Mouse (Mus musculus) forebrain, postnatal 0 days (tissue): ENCODE data around the gene Ptgr2. TPM values are rescaled to one million over a fixed set of nuclear protein-coding genes. Genes with fewer than 3 reads are reported as not detected.

ENCODE experiments used
- ATAC-seq: fragments of 200-750 bp; cut with Nextera tagmentation; 2 replicates; pipeline ENCODE4 v1.8.0; 2017; ENCODE audit warnings: mild to moderate bottlenecking, moderate library complexity
- DNase-seq: peaks from one replicate; pipeline ENCODE4 v3.0.0-alpha.2; 2015
- H3K27ac ChIP-seq: fragments of 300-500 bp; sonication (generic); 2 replicates; pipeline ENCODE4 v1.5.1; 2014; ENCODE audit warnings: low read depth, mild to moderate bottlenecking, antibody characterized with exemption, low read length, moderate library complexity, mixed read lengths
- H3K27me3 ChIP-seq: fragments of 300-500 bp; sonication (generic); 2 replicates; pipeline ENCODE4 v1.6.1; 2014; ENCODE audit warnings: mild to moderate bottlenecking, low read length, mixed read lengths; ENCODE audit not compliant: insufficient read depth
- H3K36me3 ChIP-seq: fragments of 300-500 bp; sonication (generic); 2 replicates; pipeline ENCODE4 v1.6.1; 2014; ENCODE audit warnings: mild to moderate bottlenecking, moderate library complexity; ENCODE audit not compliant: insufficient read depth
- H3K4me1 ChIP-seq: fragments of 300-500 bp; sonication (generic); 2 replicates; pipeline ENCODE4 v1.6.1; 2014; ENCODE audit warnings: antibody characterized with exemption; ENCODE audit not compliant: insufficient read depth
- H3K4me2 ChIP-seq: fragments of 300-500 bp; sonication (generic); 2 replicates; pipeline ENCODE4 v1.6.1; 2014; ENCODE audit warnings: low read depth, mild to moderate bottlenecking, moderate library complexity
- H3K4me3 ChIP-seq: fragments of 300-500 bp; sonication (generic); 2 replicates; pipeline ENCODE4 v1.5.1; 2014; ENCODE audit warnings: low read depth, low read length, mixed read lengths
- H3K9ac ChIP-seq: fragments of 300-500 bp; sonication (generic); 2 replicates; pipeline ENCODE4 v1.6.1; 2014; ENCODE audit warnings: mild to moderate bottlenecking
- H3K9me3 ChIP-seq: fragments of 300-500 bp; sonication (generic); 2 replicates; pipeline ENCODE4 v1.6.1; 2016; ENCODE audit warnings: low read length
- CTCF ChIP-seq: sonication (generic); IDR thresholded peaks from 2 replicates; pipeline ENCODE4 v1.5.1; 2016; ENCODE audit warnings: antibody characterized with exemption, control low read depth, low read depth
- WGBS: fragments of 180-500 bp; shearing (Covaris S2); extraction: QIAGEN DNeasy Blood & Tissue Kit; methylation state at CpG from one replicate; pipeline ENCODE4 v1.1.7; 2014; 5-methylcytosine and 5-hydroxymethylcytosine counted together
- polyA plus RNA-seq: library from polyadenylated mRNA; unstranded; fragments of >200 nt; fragmentation: Nextera tagmentation; extraction: Ambion mirVana; gene quantifications from 2 replicates; pipeline ENCODE4 v1.2.1, GENCODE M21; 2015
- total RNA-seq: library from RNA; depleted of rRNA; stranded (reverse); fragments of >200 nt; gene quantifications from 2 replicates; pipeline ENCODE4 v1.2.3, GENCODE M21; 2014

Ptgr2 gene
- total and polyA plus RNA-seq, 2 experiments from 2014 or later = 17.3 to 18.7 TPM

GRCm38 (mm10) chr12:84276799-84277198 lies 8.2 kb upstream of the Ptgr2 start:
- no peak overlapping the region for H3K9ac ChIP-seq
- ATAC-seq = no peak
- no peaks in the 10 kb centered on the region for H3K27me3 ChIP-seq
- WGBS = 92% methylated on average over 4 of the region's 4 CpGs
- no peak overlapping the region for H3K4me2 ChIP-seq
- no peaks in the 10 kb centered on the region for H3K9me3 ChIP-seq
- TF ChIP-seq CTCF = no peak
- H3K27ac ChIP-seq = no peak overlapping the region
- H3K4me3 ChIP-seq = no peak overlapping the region
- H3K4me1 ChIP-seq = no peaks in the 10 kb centered on the region
- no peak for DNase-seq
- H3K36me3 ChIP-seq = no peaks in the 10 kb centered on the region

DNA sequence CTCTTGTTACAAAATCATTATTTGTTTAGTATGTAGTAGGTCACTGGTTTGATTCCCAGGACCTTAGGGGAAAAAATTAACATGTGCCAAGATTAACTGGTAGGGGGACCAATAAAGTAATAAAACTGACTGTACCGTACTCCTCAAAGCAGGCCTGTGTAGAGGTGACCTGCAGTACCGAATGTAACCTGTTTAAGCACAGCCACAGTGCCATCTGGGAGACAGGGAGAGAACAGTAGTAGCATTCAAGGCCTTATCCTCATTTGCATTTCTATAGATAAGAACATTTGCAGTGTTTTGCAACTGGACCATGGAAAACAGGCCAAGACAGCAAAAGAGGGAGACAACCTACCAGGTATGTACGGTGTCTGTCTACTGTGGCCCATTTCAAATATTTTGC lies 7.2 kb upstream of the Ptgr2 start:
- Histone ChIP-seq H3K9me3 (no peaks in the 10 kb centered on the region), H3K9ac (no peak overlapping the region), H3K4me3 (no peak overlapping the region), H3K4me1 (no peaks in the 10 kb centered on the region), H3K36me3 (no peaks in the 10 kb centered on the region), H3K4me2 (no peak overlapping the region), H3K27me3 (no peaks in the 10 kb centered on the region), H3K27ac (no peak overlapping the region)
- 18% methylated on average over 3 of the region's 3 CpGs for WGBS
- no peak for DNase-seq
- no peak for TF ChIP-seq CTCF
- no peak for ATAC-seq

GRCm38 (mm10) chr12:84278901-84279300 lies 6.1 kb upstream of the Ptgr2 start:
- H3K9ac ChIP-seq = no peak overlapping the region
- no peaks in the 10 kb centered on the region for H3K36me3 ChIP-seq
- DNase-seq (peak; percentile 39), ATAC-seq (no peak)
- H3K27ac ChIP-seq = no peak overlapping the region
- no peak overlapping the region for H3K4me2 ChIP-seq
- no peak for TF ChIP-seq CTCF
- H3K4me3 ChIP-seq = no peak overlapping the region
- no peaks in the 10 kb centered on the region for H3K9me3 ChIP-seq
- H3K27me3 ChIP-seq = no peaks in the 10 kb centered on the region
- H3K4me1 ChIP-seq = no peaks in the 10 kb centered on the region
- 29% methylated on average over 7 of the region's 7 CpGs for WGBS

DNA sequence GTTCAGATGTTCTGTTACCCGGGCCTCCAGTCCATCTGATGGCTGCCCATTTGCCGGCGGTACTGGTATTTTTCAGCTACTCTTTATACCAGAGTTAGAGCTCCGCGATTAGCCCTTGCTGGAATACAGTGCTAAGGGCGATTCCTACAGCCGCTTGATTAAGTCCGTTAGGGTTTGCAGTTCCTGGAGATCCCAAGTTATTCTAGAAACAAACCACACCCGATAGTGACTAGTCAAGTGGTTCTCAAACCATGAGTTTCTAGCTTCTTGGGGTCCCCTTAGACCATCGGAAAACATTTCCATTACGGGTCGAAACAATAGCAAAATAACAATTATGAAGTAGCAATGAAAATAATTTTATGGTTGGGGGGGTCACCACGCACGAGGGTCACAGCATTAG lies 641 bp upstream of the Ptgr2 start:
- Histone ChIP-seq H3K36me3 (no peaks in the 10 kb centered on the region), H3K4me1 (no peaks in the 10 kb centered on the region; the same call in 1 of the 2 replicates), H3K4me3 (peak overlapping the region; percentile 58; the same call in 1 of the 2 replicates), H3K9ac (no peak overlapping the region), H3K9me3 (no peaks in the 10 kb centered on the region), H3K27me3 (no peaks in the 10 kb centered on the region), H3K4me2 (peak overlapping the region; percentile 72), H3K27ac (no peak overlapping the region)
- DNase-seq = no peak
- ATAC-seq = no peak
- WGBS = 81% methylated on average over 14 of the region's 14 CpGs
- TF ChIP-seq CTCF = no peak

DNA sequence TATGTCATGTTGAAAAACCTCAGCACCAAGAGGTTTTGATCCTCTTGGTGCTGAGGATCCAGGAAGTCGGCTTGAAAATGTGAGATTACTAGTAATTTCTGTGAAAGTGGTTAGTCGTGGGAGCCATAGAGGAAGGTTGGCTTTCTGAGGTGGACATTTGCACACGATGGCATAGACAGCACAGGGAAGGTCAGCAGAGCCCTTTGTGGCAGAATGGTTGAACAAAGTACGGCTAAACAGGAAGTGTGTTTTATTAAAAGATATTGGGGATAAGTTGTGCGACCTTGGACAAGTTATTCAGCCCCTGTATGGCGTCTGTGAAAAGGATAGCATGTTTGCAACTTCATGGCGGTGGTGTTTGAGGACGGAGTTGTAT lies 549 bp downstream of the Ptgr2 start:
- no peak for DNase-seq
- whole genome bisulfite sequencing = 36% methylated on average over 8 of the region's 8 CpGs
- H3K4me1 ChIP-seq = no peaks in the 10 kb centered on the region; the same call in 1 of the 2 replicates
- H3K9me3 ChIP-seq = no peaks in the 10 kb centered on the region
- H3K27ac ChIP-seq = peak overlapping the region; percentile 6; the same call in 1 of the 2 replicates
- no peaks in the 10 kb centered on the region for H3K36me3 ChIP-seq
- no peaks in the 10 kb centered on the region for H3K27me3 ChIP-seq
- peak overlapping the region; percentile 58 for H3K4me3 ChIP-seq
- H3K4me2 ChIP-seq = peak overlapping the region; percentile 72
- H3K9ac ChIP-seq = peak overlapping the region; percentile 51
- 0 out of 2 replicates have a peak, but pooled peaks have one; percentile 7 for ATAC-seq
- no peak for TF ChIP-seq CTCF

DNA sequence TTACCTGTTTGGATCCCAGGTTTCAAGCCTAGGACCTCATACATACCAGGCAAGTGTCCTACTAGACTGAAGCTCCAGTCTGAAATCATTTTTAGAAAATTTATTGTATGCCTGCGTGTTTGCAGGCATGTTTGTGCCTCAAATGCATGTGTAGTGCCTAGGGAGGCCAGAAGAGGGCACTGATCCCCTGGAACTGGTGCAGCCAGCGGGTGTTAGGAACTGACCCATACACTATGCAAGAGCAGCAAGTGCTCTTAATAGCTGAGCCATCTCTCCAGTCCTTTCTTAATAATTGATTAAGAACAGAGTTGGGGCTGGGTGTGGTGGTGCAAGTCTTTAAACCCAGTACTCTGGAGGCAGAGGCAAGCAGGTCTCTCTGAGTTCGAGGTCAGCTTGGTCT lies 3.4 kb downstream of the Ptgr2 start:
- Histone ChIP-seq H3K4me1 (no peaks in the 10 kb centered on the region; the same call in 1 of the 2 replicates), H3K4me3 (no peak overlapping the region), H3K27ac (no peak overlapping the region), H3K9me3 (no peaks in the 10 kb centered on the region), H3K9ac (no peak overlapping the region), H3K27me3 (no peaks in the 10 kb centered on the region), H3K4me2 (no peak overlapping the region), H3K36me3 (no peaks in the 10 kb centered on the region; the same call in 1 of the 2 replicates)
- peak; percentile 44 for TF ChIP-seq CTCF
- DNase-seq = no peak
- ATAC-seq = no peak
- WGBS = 55% methylated on average over 3 of the region's 3 CpGs

DNA sequence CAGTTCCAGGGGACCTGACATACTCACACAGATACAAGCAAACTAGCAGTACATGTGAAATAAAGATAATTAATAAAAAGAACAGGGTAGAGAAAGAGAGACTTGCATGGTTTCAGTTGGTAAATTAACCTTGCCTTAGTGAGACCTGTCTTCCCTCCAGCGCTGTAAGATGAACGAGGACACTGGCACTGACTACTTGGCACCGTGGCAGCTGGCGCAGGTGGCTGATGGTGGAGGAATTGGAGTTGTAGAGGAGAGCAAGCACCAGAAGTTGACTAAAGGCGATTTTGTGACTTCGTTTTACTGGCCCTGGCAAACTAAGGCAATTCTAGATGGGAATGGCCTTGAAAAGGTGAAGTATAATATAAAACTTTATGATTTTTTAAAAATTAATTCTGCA lies 12.8 kb downstream of the Ptgr2 start:
- peaks cover 10% of the 10 kb centered on the region for H3K36me3 ChIP-seq
- TF ChIP-seq CTCF = no peak
- no peaks in the 10 kb centered on the region for H3K4me1 ChIP-seq
- H3K27me3 ChIP-seq = no peaks in the 10 kb centered on the region
- no peak overlapping the region for H3K9ac ChIP-seq
- H3K9me3 ChIP-seq = no peaks in the 10 kb centered on the region
- DNase-seq (no peak), ATAC-seq (no peak)
- H3K4me2 ChIP-seq = no peak overlapping the region
- WGBS = 94% methylated on average over 6 of the region's 6 CpGs
- H3K4me3 ChIP-seq = no peak overlapping the region
- no peak overlapping the region for H3K27ac ChIP-seq

- ATAC-seq (no peak), DNase-seq (no peak)
- H3K36me3 ChIP-seq = peaks cover 10% of the 10 kb centered on the region; the same call in 1 of the 2 replicates
- H3K9ac ChIP-seq = no peak overlapping the region
- H3K4me1 ChIP-seq = no peaks in the 10 kb centered on the region
- TF ChIP-seq CTCF = no peak
- no peak overlapping the region for H3K4me2 ChIP-seq
- H3K27ac ChIP-seq = no peak overlapping the region
- no peaks in the 10 kb centered on the region for H3K9me3 ChIP-seq
- H3K4me3 ChIP-seq = no peak overlapping the region
- no peaks in the 10 kb centered on the region for H3K27me3 ChIP-seq
- WGBS = 98% methylated on average over 2 of the region's 2 CpGs
Observed at GRCm38 (mm10) chr12:84299265-84299664, 14.2 kb downstream of the Ptgr2 start.
